ENCODE assay signal across 21 mouse cellular contexts in genomic region chr7:66753816-66754215, GRCm38 (mm10). TPM values are rescaled to one million over a fixed set of nuclear protein-coding genes. Genes with fewer than 3 reads are reported as not detected.
DNase-seq lines count a peak whose midpoint lies in the region; ATAC-seq and TF ChIP-seq lines count a peak whose summit lies in the region.
"Had no signal": no experiment of that assay in that cellular context is flagged by ENCODE, and none has a peak within 500 bp of the region (broad histone marks: within the 10 kb centered on the region; RNA-seq: fewer than 3 reads in every experiment).

No protein-coding gene starts in this region.

- H3K27ac ChIP-seq in stomach, embryonic 15.5 days: peak overlapping the region; percentile 16; the same call in 1 of the 2 replicates
- H3K27ac ChIP-seq in stomach, postnatal 0 days (replicated peaks): no peak overlapping the region; the same call in 1 of the 2 replicates
- peak overlapping the region; percentile 44 for H3K27ac ChIP-seq in embryonic facial prominence, embryonic 15.5 days (replicated peaks)
- H3K27ac ChIP-seq: forebrain, embryonic 12.5 days; heart, adult 2 months; hindbrain, embryonic 15.5 days had no signal

- DNase-seq in adrenal gland, adult (ENCODE audit: inconsistent age in 2 of 2, low spot score in 1 of 2): peak; percentile 61 to 74
- DNase-seq in adrenal gland, postnatal 4 days (ENCODE audit: low spot score in 2 of 2): no peak
- no peak for DNase-seq in stomach, postnatal 0 days (ENCODE audit: low spot score)
- DNase-seq in cerebellum, adult 11-12 months: no peak
- no peak for DNase-seq in Muller cell, postnatal 12 days (ENCODE audit: inconsistent ontology term)
- DNase-seq: B cell, adult 2 months; cerebellum, adult 11 months; cerebellum, postnatal 10 days; gastrocnemius, postnatal 14 days; heart, adult 2 months; heart, postnatal 36 days; kidney, adult 2 months had no signal

- H3K27me3 ChIP-seq in stomach, embryonic 15.5 days (replicated peaks): no peaks in the 10 kb centered on the region
- no peaks in the 10 kb centered on the region for H3K27me3 ChIP-seq in stomach, postnatal 0 days (ENCODE audit: control insufficient read depth, insufficient read depth, low read length)
- H3K27me3 ChIP-seq in embryonic facial prominence, embryonic 15.5 days: no peaks in the 10 kb centered on the region
- H3K27me3 ChIP-seq: forebrain, embryonic 12.5 days; heart, embryonic 12.5 days; hindbrain, embryonic 15.5 days had no signal

- no peak for TF ChIP-seq CTCF in stomach, postnatal 0 days (IDR thresholded peaks at IDR 0.05; ENCODE audit: low read depth)

- no peak overlapping the region for H3K4me3 ChIP-seq in stomach, embryonic 15.5 days (replicated peaks)
- no peak overlapping the region for H3K4me3 ChIP-seq in stomach, postnatal 0 days (ENCODE audit: low read depth, low read length)
- no peak overlapping the region for H3K4me3 ChIP-seq in embryonic facial prominence, embryonic 15.5 days (replicated peaks)
- H3K4me3 ChIP-seq: forebrain, embryonic 12.5 days; heart, adult 2 months; heart, embryonic 12.5 days; hindbrain, embryonic 15.5 days had no signal

- no peaks in the 10 kb centered on the region for H3K36me3 ChIP-seq in stomach, embryonic 15.5 days
- no peaks in the 10 kb centered on the region for H3K36me3 ChIP-seq in stomach, postnatal 0 days (ENCODE audit: control insufficient read depth, insufficient read depth, low read length)
- H3K36me3 ChIP-seq in embryonic facial prominence, embryonic 15.5 days: no peaks in the 10 kb centered on the region
- H3K36me3 ChIP-seq: forebrain, embryonic 12.5 days; G1E; heart, embryonic 12.5 days; hindbrain, embryonic 15.5 days had no signal

- no peak overlapping the region for H3K9ac ChIP-seq in stomach, embryonic 15.5 days
- no peak overlapping the region for H3K9ac ChIP-seq in stomach, postnatal 0 days (ENCODE audit: low read length)
- H3K9ac ChIP-seq in embryonic facial prominence, embryonic 15.5 days: no peak overlapping the region
- H3K9ac ChIP-seq: forebrain, embryonic 12.5 days; heart, embryonic 12.5 days; hindbrain, embryonic 15.5 days had no signal

- H3K4me1 ChIP-seq in stomach, embryonic 15.5 days: no peaks in the 10 kb centered on the region
- no peaks in the 10 kb centered on the region for H3K4me1 ChIP-seq in stomach, postnatal 0 days (replicated peaks; ENCODE audit: control insufficient read depth, insufficient read depth)
- H3K4me1 ChIP-seq in embryonic facial prominence, embryonic 15.5 days: peaks cover 24% of the 10 kb centered on the region
- H3K4me1 ChIP-seq: forebrain, embryonic 12.5 days; heart, embryonic 12.5 days; hindbrain, embryonic 15.5 days had no signal

- ATAC-seq in stomach, embryonic 15.5 days (ENCODE audit: insufficient read depth, low FRiP score, low read depth): 0 out of 2 replicates have a peak, but pooled peaks have one; percentile 18
- no peak for ATAC-seq in stomach, postnatal 0 days (ENCODE audit: low FRiP score, low TSS enrichment)
- ATAC-seq in embryonic facial prominence, embryonic 15.5 days (ENCODE audit: insufficient number of reproducible peaks, low FRiP score, low TSS enrichment, low read depth): no peak
- ATAC-seq: CD4-positive, CD25-positive, alpha-beta regulatory T cell, adult 4 months; forebrain, embryonic 16.5 days; intestine, embryonic 16.5 days had no signal

- WGBS in stomach, embryonic 15.5 days: 76% methylated on average over 8 of the region's 8 CpGs
- 72% methylated on average over 8 of the region's 8 CpGs for WGBS in stomach, postnatal 0 days
- WGBS in embryonic facial prominence, embryonic 15.5 days: 74% methylated on average over 8 of the region's 8 CpGs

- H3K9me3 ChIP-seq in stomach, embryonic 15.5 days: no peaks in the 10 kb centered on the region
- no peaks in the 10 kb centered on the region for H3K9me3 ChIP-seq in stomach, postnatal 0 days (ENCODE audit: control insufficient read depth, low read length)
- no peaks in the 10 kb centered on the region for H3K9me3 ChIP-seq in embryonic facial prominence, embryonic 15.5 days (replicated peaks)
- H3K9me3 ChIP-seq: forebrain, embryonic 12.5 days; G1E; heart, embryonic 12.5 days; hindbrain, embryonic 15.5 days had no signal

- no peak for TF ChIP-seq EP300 in stomach, postnatal 0 days (optimal IDR thresholded peaks at IDR 0.05)

- H3K4me2 ChIP-seq in stomach, embryonic 15.5 days: no peak overlapping the region
- no peak overlapping the region for H3K4me2 ChIP-seq in stomach, postnatal 0 days (replicated peaks; ENCODE audit: low read depth)
- no peak overlapping the region for H3K4me2 ChIP-seq in embryonic facial prominence, embryonic 15.5 days (replicated peaks)
- H3K4me2 ChIP-seq: forebrain, embryonic 12.5 days; heart, embryonic 12.5 days; hindbrain, embryonic 15.5 days had no signal

RNA-seq across cellular contexts. Expression of gene Cers3, which starts 10.5 kb away (rescaled TPM):
- under 1 TPM; 0.14 to 0.22 TPM for total RNA-seq in adrenal gland, postnatal 4 days (2021)
- 6.7 and 11.2 TPM in 2 replicates for polyA plus RNA-seq in stomach, embryonic 15.5 days (2015; fragmentation: Nextera tagmentation; extraction: Ambion mirVana)
- polyA plus RNA-seq in stomach, postnatal 0 days (2015; fragmentation: Nextera tagmentation; extraction: Ambion mirVana): 40.8 and 41.3 TPM in 2 replicates
- 14.8 and 15.2 TPM in 2 replicates for polyA plus RNA-seq in embryonic facial prominence, embryonic 15.5 days (2015; fragmentation: Nextera tagmentation; extraction: Ambion mirVana)
- total RNA-seq: gastrocnemius, postnatal 14 days had no signal
- polyA plus RNA-seq: CD4-positive, CD25-positive, alpha-beta regulatory T cell, adult 4 months had no signal

Comparison
In these comparisons a context has a peak if more than half of its experiments do, and no peak if none do; other contexts are left out.
1. DNase-seq: peak in adrenal gland, adult (2 of 2); none in adrenal gland, postnatal 4 days (0 of 2), stomach, postnatal 0 days (single experiment), cerebellum, adult 11-12 months (single experiment) and Muller cell, postnatal 12 days (single experiment).